ENCODE assay signal across 8 mouse cellular contexts in genomic region chr13:74096715-74097363, GRCm38 (mm10). TPM values are rescaled to one million over a fixed set of nuclear protein-coding genes. Genes with fewer than 3 reads are reported as not detected.
DNase-seq lines count a peak whose midpoint lies in the region; ATAC-seq and TF ChIP-seq lines count a peak whose summit lies in the region.
"Had no signal": no experiment of that assay in that cellular context is flagged by ENCODE, and none has a peak within 500 bp of the region (broad histone marks: within the 10 kb centered on the region; RNA-seq: fewer than 3 reads in every experiment).

No protein-coding gene starts in this region.

- peak; percentile 72 for ATAC-seq in hindbrain, embryonic 13.5 days (ENCODE audit: low FRiP score)

- H3K27me3 ChIP-seq in forebrain, embryonic 10.5 days (ENCODE audit: poor library complexity, severe bottlenecking): no peaks in the 10 kb centered on the region
- H3K27me3 ChIP-seq in hindbrain, embryonic 13.5 days: no peaks in the 10 kb centered on the region

- no peak overlapping the region for H3K4me2 ChIP-seq in hindbrain, embryonic 13.5 days

- H3K4me3 ChIP-seq in bone marrow, adult 2 months (replicated peaks; ENCODE audit: control insufficient read depth, low read depth, low read length): no peak overlapping the region
- no peak overlapping the region for H3K4me3 ChIP-seq in forebrain, embryonic 10.5 days
- no peak overlapping the region for H3K4me3 ChIP-seq in hindbrain, embryonic 13.5 days
- H3K4me3 ChIP-seq: megakaryocyte, embryonic 14.5 days had no signal

- no peaks in the 10 kb centered on the region for H3K4me1 ChIP-seq in bone marrow, adult 2 months (ENCODE audit: control insufficient read depth, insufficient read depth, low read length)
- H3K4me1 ChIP-seq in forebrain, embryonic 10.5 days: no peaks in the 10 kb centered on the region
- H3K4me1 ChIP-seq in hindbrain, embryonic 13.5 days (replicated peaks): no peaks in the 10 kb centered on the region

- H3K27ac ChIP-seq in bone marrow, adult 2 months (ENCODE audit: control insufficient read depth, insufficient read depth, low read depth, low read length, poor library complexity): no peak overlapping the region
- no peak overlapping the region for H3K27ac ChIP-seq in forebrain, embryonic 10.5 days
- H3K27ac ChIP-seq in hindbrain, embryonic 13.5 days: no peak overlapping the region

- H3K36me3 ChIP-seq in forebrain, embryonic 10.5 days (replicated peaks): no peaks in the 10 kb centered on the region
- no peaks in the 10 kb centered on the region for H3K36me3 ChIP-seq in hindbrain, embryonic 13.5 days

- WGBS in bone marrow, adult 2 months: 23% methylated on average over 2 of the region's 2 CpGs
- WGBS in forebrain, embryonic 10.5 days: 35% methylated on average over 2 of the region's 2 CpGs
- WGBS in hindbrain, embryonic 13.5 days: 25% methylated on average over 2 of the region's 2 CpGs

- TF ChIP-seq CTCF in bone marrow, adult 2 months (IDR thresholded peaks at IDR 0.05; ENCODE audit: control insufficient read depth, insufficient read depth, low read length): peak; percentile 65

- no peak overlapping the region for H3K9ac ChIP-seq in hindbrain, embryonic 13.5 days

- no peaks in the 10 kb centered on the region for H3K9me3 ChIP-seq in forebrain, embryonic 10.5 days
- H3K9me3 ChIP-seq in hindbrain, embryonic 13.5 days: no peaks in the 10 kb centered on the region
- H3K9me3 ChIP-seq: megakaryocyte, embryonic 14.5 days had no signal

- peak; percentile 32 for DNase-seq in MN1 (ENCODE audit: low spot score)
- peak; percentile 26 for DNase-seq in forebrain, embryonic 10.5 days (ENCODE audit: extremely low spot score, low spot score)
- peak; percentile 54 to 77 for DNase-seq in layer of hippocampus, postnatal 25 days (ENCODE audit: extremely low spot score in 1 of 2, low spot score in 1 of 2)
- DNase-seq in lung, postnatal 36 days: peak; percentile 62
- peak; percentile 76 for DNase-seq in right cerebral cortex, postnatal 14 days

- no peak for TF ChIP-seq POLR2A in bone marrow, adult 2 months (IDR thresholded peaks at IDR 0.05; ENCODE audit: borderline replicate concordance, control insufficient read depth, low read depth, low read length)

RNA-seq across cellular contexts. Expression of gene Slc9a3, which starts 24.4 kb away (rescaled TPM):
- not detected in 2 replicates for polyA plus RNA-seq in bone marrow, adult 2 months (2011; ENCODE audit: insufficient read depth, insufficient read length, low replicate concordance, missing spikeins)
- polyA plus RNA-seq in forebrain, embryonic 10.5 days (2016; fragmentation: Nextera tagmentation; extraction: Ambion mirVana): not detected in 2 replicates
- 0.04 TPM in 2 replicates for polyA plus RNA-seq in hindbrain, embryonic 13.5 days (2015; fragmentation: Nextera tagmentation; extraction: Ambion mirVana)
- 1 to 10 TPM; 1.1 to 1.5 TPM for total RNA-seq in layer of hippocampus, postnatal 25 days (2021)

RNA-seq across cellular contexts. Expression of gene Cep72, which starts 34.7 kb away (rescaled TPM):
- 3.8 and 5.9 TPM in 2 replicates for polyA plus RNA-seq in bone marrow, adult 2 months (2011; ENCODE audit: insufficient read depth, insufficient read length, low replicate concordance, missing spikeins)
- polyA plus RNA-seq in forebrain, embryonic 10.5 days (2016; fragmentation: Nextera tagmentation; extraction: Ambion mirVana): 23.7 and 25.7 TPM in 2 replicates
- polyA plus RNA-seq in hindbrain, embryonic 13.5 days (2015; fragmentation: Nextera tagmentation; extraction: Ambion mirVana): 10.0 and 12.0 TPM in 2 replicates
- total RNA-seq in layer of hippocampus, postnatal 25 days (2021): 1 to 10 TPM; 2.1 to 2.8 TPM

Comparison
In these comparisons a context has a peak if more than half of its experiments do, and no peak if none do; other contexts are left out.
1. DNase-seq: peak in every context shown above with its lines; median percentile 76 in right cerebral cortex, postnatal 14 days; 66 in layer of hippocampus, postnatal 25 days; 62 in lung, postnatal 36 days; 32 in MN1; 26 in forebrain, embryonic 10.5 days.